Mouse (Mus musculus) brain, embryonic 18.5 days (tissue): ENCODE measurements around the gene Maml1.
"Not testable (repeated sequence)": the region's sequence is repeated elsewhere in the genome, so short reads cannot be mapped to it uniquely, and the experiment has no call there.

Experiments used
- DNase-seq: peaks from one replicate; pipeline ENCODE4 v3.0.0-alpha.2; 2012; ENCODE audit warnings: low read depth, low spot score

Maml1 gene

GRCm38 (mm10) chr11:50292190-50292855 lies at the start of gene Maml1:
Maml1 (minus strand) TSS chr11:50292311.
- DNase-seq, result peak; percentile 96

- no peak for DNase-seq
Observed at GRCm38 (mm10) chr11:50336891-50337290, 44.8 kb upstream of the Maml1 start.

DNA sequence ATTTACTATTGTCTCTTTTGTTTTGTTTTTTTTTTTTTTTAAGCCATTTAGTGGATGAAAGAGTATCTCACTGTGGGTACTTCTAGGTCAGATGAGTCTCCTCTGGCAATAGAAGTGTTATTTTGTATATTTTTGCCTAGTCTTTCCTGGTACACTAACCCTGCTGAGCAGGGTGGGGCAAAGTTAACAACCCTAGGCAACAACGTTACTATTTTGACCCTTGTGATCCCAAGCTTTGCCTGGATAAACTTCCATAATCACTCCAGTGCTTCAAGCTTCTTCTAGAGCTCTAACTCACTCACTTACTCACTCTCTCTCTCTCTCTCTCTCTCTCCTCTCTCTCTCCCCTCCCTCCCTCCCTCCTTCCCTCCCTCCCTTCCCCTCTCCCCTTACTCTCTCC lies 44.0 kb upstream of the Maml1 start:
- DNase-seq, result no peak

GRCm38 (mm10) chr11:50333181-50333580 lies 41.1 kb upstream of the Maml1 start:
- no peak for DNase-seq

GRCm38 (mm10) chr11:50329378-50329777 lies 37.3 kb upstream of the Maml1 start:
- DNase-seq, result no peak

DNA sequence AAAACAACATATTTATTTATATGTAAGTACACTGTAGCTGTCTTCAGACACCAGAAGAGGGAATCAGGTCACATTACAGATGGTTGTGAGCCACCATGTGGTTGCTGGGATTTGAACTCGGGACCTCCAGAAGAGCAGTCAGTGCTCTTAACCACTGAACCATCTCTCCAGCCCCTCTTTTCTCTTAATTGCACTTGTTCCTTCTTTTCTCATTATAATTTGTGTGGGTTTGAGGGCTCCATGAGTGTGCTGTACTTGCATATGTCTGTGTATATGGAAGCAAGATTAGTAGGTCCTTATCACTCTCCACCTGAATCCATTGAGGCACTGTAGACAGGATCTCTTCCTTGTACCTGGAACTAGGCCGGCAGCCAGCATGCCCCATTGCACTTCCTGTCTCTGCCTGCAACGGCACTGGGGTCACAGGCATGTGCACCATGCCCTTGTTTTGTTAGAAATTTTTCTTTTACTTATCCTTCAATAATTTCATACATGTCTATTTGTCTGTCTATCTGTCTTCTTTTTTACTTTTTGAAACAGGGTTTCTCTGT lies 36.0 kb upstream of the Maml1 start:
- DNase-seq, result no peak

DNA sequence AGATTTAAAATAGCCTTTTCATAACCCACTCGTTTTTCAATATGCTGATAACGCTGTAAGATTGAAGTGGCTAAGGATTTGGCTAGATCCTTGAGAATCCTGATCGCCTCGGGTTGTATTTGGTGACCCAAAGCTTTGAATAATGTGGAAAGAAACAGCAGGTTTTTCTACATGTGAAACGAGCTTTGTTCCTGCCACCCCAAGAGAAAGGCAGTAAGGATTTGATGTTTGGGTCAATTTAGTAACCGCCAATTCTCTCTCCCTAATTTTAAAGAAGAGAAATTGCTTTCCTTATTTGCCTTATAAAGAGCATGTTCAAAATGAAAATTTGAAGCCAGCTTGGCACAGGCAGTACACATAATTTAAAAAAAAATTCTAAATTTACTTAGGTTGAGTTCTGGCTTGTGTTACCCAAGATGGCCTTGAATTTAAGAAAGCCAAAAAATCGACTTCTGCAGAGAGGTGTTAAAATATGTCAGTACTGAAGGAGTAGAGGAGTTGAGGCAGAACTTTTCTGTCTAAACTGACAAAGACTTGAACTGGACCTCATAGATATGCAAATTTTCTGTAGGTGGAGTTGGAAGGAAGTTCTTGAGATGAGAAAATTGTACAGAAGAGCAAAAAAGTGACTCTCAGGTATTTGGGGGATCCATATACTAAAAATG lies 34.3 kb upstream of the Maml1 start:
- no peak for DNase-seq

DNA sequence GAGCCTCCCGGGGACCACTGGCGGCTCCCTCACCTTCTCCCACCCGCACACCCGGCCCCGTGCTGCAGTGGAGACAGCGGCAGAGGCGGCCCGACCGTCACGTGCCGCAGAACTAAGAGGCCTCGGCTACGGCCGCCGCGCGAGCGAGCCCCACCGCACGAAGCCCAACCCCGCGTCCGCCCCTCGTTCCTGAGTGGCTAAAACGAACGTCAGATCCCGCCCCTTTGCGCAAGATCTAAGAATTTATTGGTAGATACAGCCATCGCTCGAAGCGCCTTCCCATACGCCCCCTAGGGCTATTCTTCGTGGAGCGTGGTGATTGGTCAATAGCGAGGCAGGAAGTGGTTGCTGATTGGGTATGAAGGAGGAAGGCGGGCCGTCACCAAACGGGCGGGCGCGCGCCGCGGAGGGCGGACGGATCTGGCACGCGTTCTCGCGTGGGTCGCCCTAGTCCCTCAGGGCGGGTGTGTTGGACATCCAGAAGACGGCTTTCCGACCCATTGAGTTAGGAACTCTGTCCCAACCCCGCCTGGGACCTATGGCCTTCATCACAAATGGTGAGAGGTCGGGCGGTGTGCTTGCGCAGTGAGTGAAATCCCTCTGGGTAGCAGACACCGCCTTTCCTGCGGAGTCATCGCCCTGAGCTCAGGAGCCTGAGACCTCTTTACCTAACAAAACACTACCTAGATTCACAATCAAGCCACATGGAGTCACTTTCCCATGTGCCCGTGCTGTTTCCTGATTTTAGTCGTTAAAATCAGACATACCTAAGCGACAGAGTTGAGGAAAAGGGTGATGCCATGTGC lies 33.6 kb upstream of the Maml1 start, which contains the start of gene Canx:
Gene Canx, minus strand, starts transcription at position 178 of the 806 bp plus-strand sequence.
- peak; percentile 99 for DNase-seq

DNA sequence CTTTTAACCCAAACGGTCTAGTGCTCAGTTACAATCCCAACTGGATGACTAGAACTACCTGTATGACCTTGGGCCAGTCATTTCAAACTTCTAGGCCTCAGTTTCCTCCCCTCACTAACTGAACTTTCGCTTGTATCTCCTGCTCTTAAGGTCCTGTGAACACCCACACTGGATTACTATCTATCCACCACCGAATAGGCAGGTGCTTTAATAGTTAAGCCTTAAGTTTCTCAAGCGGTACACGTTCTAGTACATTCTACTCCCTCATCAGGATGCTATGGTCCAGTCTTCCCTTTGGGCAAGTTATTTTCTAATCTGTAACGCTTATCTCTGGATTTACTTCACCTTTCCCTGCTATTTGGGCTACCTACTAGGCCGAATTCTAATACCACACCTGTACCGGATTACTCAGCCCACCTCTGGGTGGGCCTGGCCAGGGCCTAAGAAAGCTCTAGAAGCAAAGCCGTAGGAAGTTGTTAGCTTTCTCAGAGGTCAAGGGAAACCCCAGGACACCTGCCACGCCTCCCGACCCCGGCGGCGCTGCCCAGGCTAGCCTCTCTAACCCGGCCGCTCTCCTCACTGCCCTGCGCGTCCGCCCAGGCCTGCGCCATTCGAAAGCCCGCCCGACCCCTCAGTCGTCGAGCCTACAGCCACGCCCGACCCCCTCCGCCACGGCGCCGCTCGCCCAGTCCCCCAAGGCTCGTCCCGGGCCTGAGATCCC lies 32.8 kb upstream of the Maml1 start:
- DNase-seq, result no peak

GRCm38 (mm10) chr11:50323843-50324242 lies 31.7 kb upstream of the Maml1 start:
- DNase-seq, result no peak

DNA sequence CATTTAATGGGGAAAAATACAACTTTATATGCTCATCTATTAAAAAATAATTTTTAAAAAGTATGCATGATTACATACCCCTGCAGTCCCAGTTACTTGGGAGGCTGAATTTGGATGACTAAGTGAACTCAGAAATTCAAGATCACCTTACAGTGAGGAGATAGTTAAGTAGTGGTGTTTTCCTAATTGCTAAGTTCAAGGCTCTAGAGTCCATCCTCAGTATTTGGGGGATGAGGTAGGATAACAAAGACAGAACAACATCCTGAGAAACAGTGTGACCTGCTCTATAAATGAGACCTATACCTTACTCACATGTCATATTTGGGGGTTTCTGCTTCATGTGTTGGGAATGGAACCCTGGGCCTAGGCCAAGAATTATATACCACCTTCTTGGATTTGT lies 30.2 kb upstream of the Maml1 start:
- DNase-seq, result no peak

DNA sequence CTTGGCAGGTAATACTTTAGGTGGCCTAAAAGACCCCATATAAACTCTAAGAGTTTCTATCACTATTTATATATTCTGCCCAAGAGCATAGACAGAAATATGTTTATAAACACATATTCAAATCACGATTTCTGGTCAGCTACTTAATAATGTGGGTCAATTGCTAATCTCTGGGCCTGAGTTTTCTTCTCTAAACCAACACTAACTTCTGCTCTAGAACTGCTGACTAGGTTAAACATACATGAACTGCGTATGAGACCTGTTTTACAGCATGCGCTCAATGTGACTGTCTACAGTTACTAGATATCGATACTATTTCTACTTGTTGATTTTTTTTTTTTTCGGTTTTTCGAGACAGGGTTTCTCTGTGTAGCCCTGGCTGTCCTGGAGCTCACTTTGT lies 29.1 kb upstream of the Maml1 start:
- no peak for DNase-seq

- DNase-seq, result not testable (repeated sequence)
Observed at GRCm38 (mm10) chr11:50319343-50319742, 27.2 kb upstream of the Maml1 start.

GRCm38 (mm10) chr11:50312803-50313202 lies 20.7 kb upstream of the Maml1 start:
- DNase-seq, result no peak

- no peak for DNase-seq
Observed at GRCm38 (mm10) chr11:50303406-50303805, 11.3 kb upstream of the Maml1 start.

GRCm38 (mm10) chr11:50291321-50292165 lies 568 bp downstream of the Maml1 start:
- DNase-seq, result no peak

DNA sequence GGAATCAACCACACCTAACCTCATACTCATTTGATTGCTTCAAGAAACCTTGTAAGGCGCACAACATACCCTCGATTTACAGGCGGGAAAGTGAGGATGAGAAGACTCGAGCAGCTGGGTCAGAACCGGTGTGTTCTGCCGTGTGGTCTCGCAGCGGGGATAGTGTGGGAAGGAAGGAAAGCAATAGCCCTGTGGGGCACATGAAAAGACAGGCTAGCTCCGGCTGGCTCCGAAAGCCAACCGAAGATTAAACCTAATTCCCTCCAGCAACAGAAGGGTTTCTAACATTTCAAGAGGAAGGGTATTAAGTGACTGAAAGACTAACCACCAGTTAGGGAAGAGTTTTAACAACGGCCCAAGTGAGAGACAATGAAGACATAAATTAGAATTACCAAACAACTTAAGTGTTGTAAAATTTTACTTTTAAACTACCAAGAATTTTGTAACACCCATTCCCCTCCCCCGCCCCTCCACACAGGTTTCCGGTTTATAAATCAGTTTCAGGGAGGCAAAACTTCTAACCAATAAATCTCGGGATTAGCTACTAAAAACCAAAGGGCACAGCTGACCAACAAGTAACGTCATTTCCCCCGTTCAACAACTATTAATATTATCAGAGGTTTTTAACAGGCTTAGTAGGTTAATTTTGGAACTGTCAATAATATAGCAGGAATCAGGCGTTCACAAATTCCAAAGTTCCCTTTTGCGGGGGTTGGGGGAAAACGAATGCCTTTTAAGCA lies 1.5 kb downstream of the Maml1 start:
- DNase-seq, result no peak

DNA sequence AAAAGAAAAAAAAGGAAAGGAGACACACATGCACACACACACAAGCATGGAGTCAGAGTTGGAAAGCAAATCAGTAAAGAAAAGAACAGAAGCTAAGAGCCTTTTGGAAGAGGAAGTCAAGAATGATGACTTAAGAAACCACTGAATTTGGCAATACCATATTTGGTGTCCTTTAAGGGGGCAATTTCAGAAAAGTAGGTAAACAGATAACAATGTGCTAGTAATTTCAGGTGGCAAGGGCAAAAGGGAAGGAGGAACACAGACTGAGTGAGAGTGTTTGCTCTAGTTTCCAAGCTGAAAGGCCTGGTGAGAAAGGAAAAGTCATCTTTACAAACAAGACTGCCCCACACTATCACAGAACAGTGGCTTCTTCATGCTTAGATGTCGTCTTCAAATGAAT lies 5.7 kb downstream of the Maml1 start:
- DNase-seq, result no peak

- DNase-seq, result no peak
Observed at GRCm38 (mm10) chr11:50285696-50286095, 6.4 kb downstream of the Maml1 start.

- no peak for DNase-seq
Observed at GRCm38 (mm10) chr11:50285263-50285662, 6.8 kb downstream of the Maml1 start.
